Comparison of ENCODE assay signal across 7 mouse cellular contexts in the genomic region with DNA sequence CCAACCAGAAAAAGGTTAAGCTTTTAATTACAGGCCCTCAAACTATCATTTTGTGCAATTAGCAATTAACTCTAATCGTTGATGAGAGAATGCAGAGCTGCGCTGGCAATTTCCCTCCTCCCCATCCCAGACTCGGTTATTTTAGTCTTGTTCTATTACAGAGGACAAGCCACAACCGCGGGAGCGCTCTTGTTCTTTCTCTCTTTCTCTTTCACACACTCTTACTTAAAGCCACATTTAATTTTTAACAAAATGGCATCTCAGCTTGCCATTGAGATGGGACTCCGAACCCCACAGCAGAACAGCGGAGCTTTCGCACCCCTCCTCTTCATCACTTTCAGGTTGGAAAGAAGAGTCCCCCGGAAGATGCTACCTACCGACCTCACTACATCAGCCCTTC. TPM values are rescaled to one million over a fixed set of nuclear protein-coding genes. Genes with fewer than 3 reads are reported as not detected.
DNase-seq lines count a peak whose midpoint lies in the region; ATAC-seq and TF ChIP-seq lines count a peak whose summit lies in the region.

A gene (plus strand): TSS at position 167 of the 400 bp plus-strand sequence.

- no peak for ATAC-seq in Patski
- peak; percentile 18 for ATAC-seq in frontal cortex, adult (ENCODE audit: low TSS enrichment)
- ATAC-seq in hematopoietic stem cell, adult 5-6 weeks (replicated peaks in 1 of 2; ENCODE audit: insufficient read depth in 1 of 2, low FRiP score in 2 of 2, low TSS enrichment in 1 of 2, low read depth in 1 of 2, poor library complexity in 2 of 2, severe bottlenecking in 2 of 2) = no peak
- ATAC-seq in neural tube, embryonic 12.5 days (ENCODE audit: low FRiP score, low read depth) = no peak
- ATAC-seq in megakaryocyte-erythroid progenitor cell, adult 5-6 weeks (replicated peaks; ENCODE audit: low FRiP score, low TSS enrichment, poor library complexity, severe bottlenecking) = no peak

- 2% methylated on average over 11 of the region's 11 CpGs for WGBS in neural tube, embryonic 12.5 days

- in situ Hi-C loops in Patski (cut with MboI; ENCODE audit: low pct_unique_long_range_greater_than_20kb) = loop anchor here (10.0 kb wide), 2 partner anchors 198 to 472 kb away; no protein-coding TSS in a partner anchor

- H3K27me3 ChIP-seq in ES-Bruce4 (ENCODE audit: control insufficient read depth, insufficient read depth, low read length, poor library complexity, severe bottlenecking) (peaks cover 3% of the 10 kb centered on the region), Patski (no peaks in the 10 kb centered on the region)
- H3K27me3 ChIP-seq in neural tube, embryonic 12.5 days (replicated peaks) = no peaks in the 10 kb centered on the region

- no peak for TF ChIP-seq POLR2A in ES-Bruce4 (IDR thresholded peaks at IDR 0.05; ENCODE audit: insufficient read depth, low read length)

- peak within 1 kb of the TSS; percentile 86 for H3K4me2 ChIP-seq in neural tube, embryonic 12.5 days (replicated peaks)

- H3K27ac ChIP-seq in ES-Bruce4 (ENCODE audit: insufficient read depth, low read length) = no peak within 1 kb of the TSS
- H3K27ac ChIP-seq in neural tube, embryonic 12.5 days = peak within 1 kb of the TSS; percentile 83

- no peak for TF ChIP-seq CTCF in ES-Bruce4 (IDR thresholded peaks at IDR 0.05; ENCODE audit: low read depth, low read length)
- no peak for TF ChIP-seq CTCF in Patski (IDR thresholded peaks at IDR 0.05)

- no peaks in the 10 kb centered on the region for H3K36me3 ChIP-seq in ES-Bruce4 (ENCODE audit: control insufficient read depth, insufficient read depth, low read length, poor library complexity, severe bottlenecking)
- no peaks in the 10 kb centered on the region for H3K36me3 ChIP-seq in neural tube, embryonic 12.5 days

- POLR2A ChIA-PET in Patski (lab: Charles Lee) = interaction anchor here (1.8 kb wide), 1 partner anchor 29 kb away, joined by 4 read pairs; no protein-coding TSS in a partner anchor

- no peaks in the 10 kb centered on the region for H3K9me3 ChIP-seq in ES-Bruce4 (replicated peaks; ENCODE audit: control insufficient read depth, insufficient read depth, low read length, poor library complexity, severe bottlenecking)
- no peaks in the 10 kb centered on the region for H3K9me3 ChIP-seq in neural tube, embryonic 12.5 days

- no peak for DNase-seq in Patski (ENCODE audit: low read depth, low spot score)
- DNase-seq in left cerebral cortex, adult 8-10 months (ENCODE audit: low spot score in 2 of 2) = no peak

- peak within 1 kb of the TSS; percentile 84 for H3K4me3 ChIP-seq in ES-Bruce4 (ENCODE audit: low read depth, low read length)
- H3K4me3 ChIP-seq in neural tube, embryonic 12.5 days = peak within 1 kb of the TSS; percentile 69

- H3K9ac ChIP-seq in ES-Bruce4 (ENCODE audit: low read depth, poor library complexity, severe bottlenecking) = peak within 1 kb of the TSS; percentile 57
- H3K9ac ChIP-seq in neural tube, embryonic 12.5 days = peak within 1 kb of the TSS; percentile 68

- H3K4me1 ChIP-seq in ES-Bruce4 (ENCODE audit: control insufficient read depth, insufficient read depth, low read length) = no peaks in the 10 kb centered on the region
- H3K4me1 ChIP-seq in neural tube, embryonic 12.5 days = peaks cover 13% of the 10 kb centered on the region; the same call in 1 of the 2 replicates

- CTCF ChIA-PET in Patski (lab: Charles Lee) = interaction anchor here (0.8 to 1.8 kb wide), 6 partner anchors 12 to 200 kb away, joined by 3 to 7 read pairs (median 3); no protein-coding TSS in a partner anchor

- TF ChIP-seq EP300 in ES-Bruce4 (IDR thresholded peaks at IDR 0.05; ENCODE audit: insufficient read depth, low read depth, low read length) = no peak

RNA-seq across cellular contexts. Expression of the gene that starts here (rescaled TPM):
- polyA plus RNA-seq in ES-Bruce4 (2011; ENCODE audit: insufficient read depth, insufficient read length, low read depth, missing spikeins) (2.4 TPM in 2 replicates), Patski (2021) (126 TPM)
- 33.6 and 48.8 TPM in 2 replicates for total RNA-seq in hematopoietic stem cell, adult 5-6 weeks (2017)
- 10 to 100 TPM; 50.5 to 54.4 (median 52.9) TPM for total RNA-seq in left cerebral cortex, adult 8-10 months (2022)
- 15.8 and 15.9 TPM in 2 replicates for polyA plus RNA-seq in neural tube, embryonic 12.5 days (2016; fragmentation: Nextera tagmentation; extraction: Ambion mirVana)
- not detected in 2 replicates for total RNA-seq in megakaryocyte-erythroid progenitor cell, adult 5-6 weeks (2014; fragmentation: Nextera tagmentation)
- total RNA-seq in megakaryocyte-erythroid progenitor cell, adult 5-6 weeks (2017) = 0.72 TPM in 1 of 2 replicates, not detected in the other

Comparison
In these comparisons a context has a peak if more than half of its experiments do, and no peak if none do; other contexts are left out.
1. RNA of the gene that starts here (total RNA-seq): 50.5 to 54.4 TPM in left cerebral cortex, adult 8-10 months and 33.6 to 48.8 TPM in hematopoietic stem cell, adult 5-6 weeks; 0.72 TPM in megakaryocyte-erythroid progenitor cell, adult 5-6 weeks; every median in the first group is over 10 times any median in the second.